Mouse (Mus musculus) cerebellum, adult 18-20 months (tissue): ENCODE results near the gene Zfp961.
"Not testable (repeated sequence)": the region's sequence is repeated elsewhere in the genome, so short reads cannot be mapped to it uniquely, and the experiment has no call there.

Experiments used
- DNase-seq, 2 experiments: peaks; one replicate each; pipeline ENCODE4 v3.0.0; 2021

Gene Zfp961

DNA sequence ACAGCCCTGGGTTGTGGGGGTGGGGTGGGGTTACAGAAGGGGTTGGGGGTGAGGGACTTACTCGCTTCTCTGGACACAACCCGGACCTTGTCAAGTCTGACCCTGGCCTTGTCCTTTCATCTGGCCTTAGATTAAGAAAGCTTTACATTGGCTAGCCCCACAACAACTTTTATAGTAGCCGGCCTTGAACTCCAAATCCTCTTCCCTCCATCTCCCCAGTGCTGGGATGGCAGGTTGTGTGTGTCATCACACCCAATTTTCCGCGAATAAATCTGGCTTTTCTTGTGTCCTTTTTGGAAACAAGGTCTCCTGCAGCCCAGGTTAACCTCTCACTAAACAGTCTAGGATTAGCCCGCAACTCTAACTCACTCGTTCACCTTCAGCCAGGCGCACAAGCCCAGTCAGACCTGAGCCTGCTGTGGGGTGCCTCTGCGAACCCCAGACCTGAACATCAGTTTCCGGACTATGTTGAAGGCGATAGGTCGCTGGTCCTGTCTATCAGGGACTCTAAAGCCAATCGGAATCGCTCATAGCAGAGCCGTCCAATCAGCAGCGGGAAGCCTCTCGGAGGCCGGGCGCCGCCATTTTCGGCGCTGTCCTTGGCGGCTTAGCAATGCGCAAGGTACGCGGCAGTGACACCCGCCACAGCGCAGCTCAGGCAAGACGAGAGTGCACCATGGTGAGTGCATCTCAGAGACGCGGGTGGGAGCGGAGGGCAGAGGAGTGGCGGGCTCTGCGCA is at the start of gene Zfp961:
Gene Zfp961, plus strand, starts transcription at position 557 of the 740 bp plus-strand sequence.
- DNase-seq = peak; percentile 98 to 99

DNA sequence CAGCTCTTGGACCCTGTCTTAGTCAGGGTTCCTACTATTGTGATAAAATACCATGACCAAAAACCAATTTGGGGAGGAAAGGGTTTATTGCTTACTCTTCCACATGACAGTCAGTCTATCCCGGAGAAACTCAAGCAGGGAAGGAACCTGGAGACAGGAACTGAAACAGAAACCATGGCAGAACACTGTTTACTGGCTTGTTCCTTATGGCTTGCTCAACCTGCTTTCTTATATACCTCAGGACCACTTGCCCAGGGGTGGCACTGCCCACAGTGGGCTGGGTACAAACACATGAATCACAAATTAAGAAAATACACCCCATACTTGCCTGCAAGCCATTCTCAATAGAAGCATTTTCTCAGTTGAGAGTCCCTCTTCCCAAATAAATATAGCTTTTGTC is 47.8 kb upstream of the Zfp961 start:
- not testable (repeated sequence) for DNase-seq

DNA sequence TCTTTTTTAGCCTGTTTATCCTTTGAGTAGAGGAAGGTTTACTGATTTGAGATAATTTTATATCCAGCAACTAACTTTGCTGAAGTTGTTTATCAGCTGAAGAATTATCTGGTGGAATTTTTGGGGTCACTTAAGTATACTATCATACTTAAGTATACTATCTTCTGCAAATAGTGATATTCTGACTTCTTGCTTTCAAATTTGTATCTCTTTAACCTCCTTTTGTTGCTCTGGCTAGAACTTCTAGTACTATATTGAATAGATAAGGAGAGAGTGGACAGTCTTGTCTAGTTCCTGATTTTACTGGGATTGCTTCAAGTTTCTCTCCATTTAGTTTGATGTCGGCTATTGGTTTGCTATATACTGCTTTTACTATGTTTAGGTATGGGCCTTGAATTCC is 44.0 kb upstream of the Zfp961 start:
- DNase-seq = no peak

DNA sequence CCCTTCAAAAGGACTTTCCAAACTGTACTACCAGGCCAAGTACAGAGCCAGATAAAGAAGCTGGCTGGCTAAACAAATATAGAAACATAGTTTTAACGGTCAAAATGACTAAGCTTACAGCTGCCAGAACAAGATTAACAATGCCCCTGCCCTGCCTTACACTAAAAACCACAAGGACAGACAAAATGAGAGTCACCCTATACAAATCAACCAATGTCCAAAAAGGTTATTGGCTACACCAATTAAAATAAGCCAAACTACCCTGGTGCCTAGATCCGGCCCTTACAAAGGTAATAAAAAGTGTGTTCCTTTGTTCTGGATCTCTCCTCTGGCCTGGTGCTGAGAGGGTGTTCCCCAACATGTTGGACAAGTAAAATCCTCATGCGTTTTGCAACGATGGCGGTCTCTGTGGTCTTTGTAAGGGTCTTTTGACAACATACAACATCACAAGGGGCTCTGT is 43.0 kb upstream of the Zfp961 start:
- DNase-seq = no peak

DNA sequence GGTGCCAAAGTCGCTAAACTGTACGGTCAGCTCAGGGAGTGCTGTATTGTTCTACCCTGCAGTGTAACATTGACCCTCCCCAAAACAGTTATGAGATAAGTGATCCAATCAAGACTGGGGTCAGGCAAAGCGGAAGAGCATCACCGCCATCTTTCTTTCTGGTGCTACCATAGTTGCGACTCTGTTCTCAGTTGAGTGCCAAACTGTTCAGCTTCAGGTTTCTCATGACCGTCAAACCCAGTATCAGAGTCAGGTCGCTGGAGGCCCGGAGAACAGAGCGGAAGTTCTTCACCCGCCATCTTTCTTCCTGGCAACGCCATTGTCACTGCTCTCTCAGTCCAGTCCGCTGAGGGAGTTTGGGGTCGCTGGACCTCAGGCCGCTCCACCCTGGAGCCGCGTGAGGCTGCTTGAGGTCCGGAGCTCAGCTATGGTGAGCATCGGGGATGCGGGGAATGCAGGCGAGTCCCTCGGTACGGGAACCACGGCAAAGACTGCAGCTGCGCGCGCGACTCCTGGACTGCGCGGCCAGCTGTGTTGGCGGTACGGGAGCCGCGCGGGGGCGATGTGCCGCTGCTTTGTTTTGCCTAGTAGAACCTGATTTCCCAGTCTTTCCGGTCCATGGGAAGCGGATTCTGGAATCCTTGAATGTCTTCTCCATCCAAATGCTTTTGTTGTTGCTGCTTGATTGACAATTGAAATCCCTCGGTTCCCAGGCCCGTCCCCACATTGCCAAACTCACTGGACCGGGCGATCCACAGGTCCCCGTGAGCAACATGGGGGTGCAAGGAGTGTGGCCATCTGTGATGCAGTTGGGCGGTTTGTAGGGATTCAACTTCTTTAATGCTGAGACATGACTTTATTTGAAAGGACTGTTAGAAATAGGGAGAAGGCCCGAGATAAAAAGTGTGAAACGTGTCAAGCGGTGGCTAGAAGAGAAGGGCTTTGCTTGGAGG is 42.3 kb upstream of the Zfp961 start, which contains the start of the genes Zfp882 and Zfp617:
Gene Zfp882, plus strand, starts transcription at position 300 of the 953 bp plus-strand sequence.
Gene Zfp617, plus strand, starts transcription at position 327 of the 953 bp plus-strand sequence.
- DNase-seq = peak; percentile 90 to 91

DNA sequence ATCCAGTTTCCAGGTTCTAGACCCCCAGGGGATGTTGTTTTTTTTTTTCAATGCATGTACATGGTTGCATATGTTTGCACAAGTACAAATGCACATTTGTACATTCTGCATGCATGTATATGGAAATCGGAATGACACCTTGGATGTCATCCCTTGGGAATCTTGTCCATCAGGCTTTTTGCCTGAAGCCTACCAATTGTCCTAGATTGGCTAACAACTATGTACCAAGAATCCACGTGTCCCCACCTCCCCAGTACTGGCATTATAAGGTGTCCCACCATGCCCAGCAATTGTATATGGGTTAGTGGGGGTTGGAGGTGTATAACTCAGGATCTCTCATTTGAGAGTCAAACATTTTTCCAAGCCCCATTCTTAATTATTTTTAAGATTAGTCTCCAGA is 38.6 kb upstream of the Zfp961 start:
- DNase-seq = no peak

DNA sequence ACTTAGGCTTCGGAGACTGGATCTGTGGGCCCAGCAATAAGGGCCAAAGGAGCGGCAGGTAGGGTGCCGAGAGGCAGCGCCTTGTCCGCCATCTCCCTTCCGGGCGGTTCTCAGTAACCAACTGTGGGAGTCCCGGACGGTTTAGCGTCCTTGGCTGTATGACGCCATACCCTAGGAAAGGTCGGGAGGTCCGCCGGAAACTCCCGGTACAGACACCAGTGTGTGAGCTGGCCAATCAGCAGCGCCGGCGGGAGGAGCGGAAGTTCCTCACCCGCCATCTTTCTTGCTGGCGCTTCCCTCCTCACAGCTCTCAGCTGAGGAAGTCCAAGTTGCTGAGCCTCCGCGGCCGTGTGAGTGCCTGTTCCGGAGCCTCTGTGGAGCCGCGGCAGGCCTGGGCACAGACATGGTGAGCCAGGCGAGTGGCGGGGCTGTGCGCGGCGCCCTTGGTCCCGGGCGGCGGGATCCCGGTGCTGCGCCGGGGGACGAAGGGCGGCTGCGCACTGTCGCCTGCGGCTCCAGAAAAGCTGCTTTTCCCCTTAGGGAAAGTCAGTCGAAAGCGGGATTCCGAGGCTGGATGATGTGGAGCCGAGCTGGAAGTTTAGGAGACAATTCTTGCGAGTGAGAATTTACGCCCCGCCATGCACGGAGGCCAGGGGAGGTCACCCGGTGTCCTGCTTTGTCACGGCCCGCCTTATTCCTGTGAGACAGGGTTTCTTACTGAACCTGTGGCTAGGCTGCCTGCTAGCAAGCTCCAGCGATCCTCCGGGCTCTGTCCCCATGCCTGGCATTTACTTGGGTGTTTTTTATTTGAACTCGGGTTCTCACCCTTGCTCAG is 28.1 kb upstream of the Zfp961 start:
- peak; percentile 93 to 98 for DNase-seq

DNA sequence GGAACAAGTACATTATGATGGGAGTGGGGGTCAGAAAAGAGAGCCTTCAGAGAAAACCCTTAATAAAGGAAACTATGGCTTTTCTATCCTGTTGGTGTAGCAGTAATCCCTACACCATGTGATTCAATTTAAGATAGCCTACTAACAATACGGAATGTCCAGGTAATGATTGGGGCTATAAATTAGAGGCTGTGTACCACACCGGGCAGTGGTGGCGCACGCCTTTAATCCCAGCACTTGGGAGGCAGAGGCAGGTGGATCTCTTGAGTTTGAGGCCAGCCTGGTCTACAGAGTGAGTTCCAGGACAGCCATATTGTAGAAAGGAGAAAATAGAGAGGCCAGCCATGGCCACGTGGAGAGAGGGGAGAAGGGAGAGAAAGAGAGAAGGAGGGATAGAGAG is 25.0 kb upstream of the Zfp961 start:
- DNase-seq = no peak

DNA sequence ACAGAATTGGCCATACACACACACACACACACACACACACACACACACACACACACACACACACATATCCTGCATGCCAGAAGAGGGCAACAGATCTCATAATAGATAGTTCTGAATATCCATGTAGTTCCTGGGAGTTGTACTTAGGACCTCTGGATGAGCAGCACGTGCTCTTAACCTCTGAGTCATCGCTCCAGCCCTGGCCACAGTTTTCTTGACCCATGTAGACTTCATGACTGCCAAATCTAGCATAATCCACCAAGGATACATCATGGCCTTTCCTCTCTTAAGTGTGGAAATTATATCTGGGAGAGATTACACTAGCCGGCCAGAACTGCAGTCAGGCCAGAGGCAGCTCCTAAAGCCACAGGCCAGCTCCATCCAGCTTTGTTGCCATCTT is 24.3 kb upstream of the Zfp961 start:
- DNase-seq = no peak

DNA sequence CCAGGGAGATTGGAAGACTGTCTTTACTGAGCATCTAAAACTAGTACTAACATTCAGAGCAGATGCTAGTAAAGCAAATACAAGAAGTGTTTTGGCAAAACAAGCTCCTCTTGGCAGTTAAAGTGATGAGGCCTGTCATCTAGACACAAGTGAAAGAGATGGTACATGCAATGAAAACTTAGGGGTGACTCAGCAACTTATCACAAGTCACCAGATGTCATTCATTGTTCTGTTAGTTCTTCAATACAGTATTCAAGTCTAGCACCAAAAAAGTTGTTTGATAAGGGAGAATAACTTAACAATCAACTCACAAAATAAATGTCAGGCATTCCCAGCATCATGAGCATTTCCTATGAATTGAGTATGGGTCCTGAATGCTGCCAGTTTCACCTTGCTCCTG is 23.1 kb upstream of the Zfp961 start:
- no peak for DNase-seq

DNA sequence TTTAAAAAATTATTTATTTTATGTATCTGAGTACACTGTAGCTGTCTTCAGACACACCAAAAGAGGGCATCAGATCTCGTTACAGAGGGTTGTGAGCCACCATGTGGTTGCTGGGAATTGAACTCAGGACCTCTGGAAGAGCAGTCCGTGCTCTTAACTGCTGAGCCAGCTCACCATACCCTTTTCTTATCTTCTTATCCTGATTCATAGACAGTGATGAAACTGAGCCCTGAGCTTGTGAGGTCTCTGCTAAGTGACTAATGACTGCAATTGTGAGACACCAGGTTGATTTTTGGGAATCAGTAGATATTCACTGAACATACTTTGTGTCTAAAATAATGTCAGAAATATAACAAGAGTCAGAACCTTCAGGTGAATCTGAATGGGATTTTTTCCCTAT is 12.8 kb upstream of the Zfp961 start:
- not testable (repeated sequence) for DNase-seq

DNA sequence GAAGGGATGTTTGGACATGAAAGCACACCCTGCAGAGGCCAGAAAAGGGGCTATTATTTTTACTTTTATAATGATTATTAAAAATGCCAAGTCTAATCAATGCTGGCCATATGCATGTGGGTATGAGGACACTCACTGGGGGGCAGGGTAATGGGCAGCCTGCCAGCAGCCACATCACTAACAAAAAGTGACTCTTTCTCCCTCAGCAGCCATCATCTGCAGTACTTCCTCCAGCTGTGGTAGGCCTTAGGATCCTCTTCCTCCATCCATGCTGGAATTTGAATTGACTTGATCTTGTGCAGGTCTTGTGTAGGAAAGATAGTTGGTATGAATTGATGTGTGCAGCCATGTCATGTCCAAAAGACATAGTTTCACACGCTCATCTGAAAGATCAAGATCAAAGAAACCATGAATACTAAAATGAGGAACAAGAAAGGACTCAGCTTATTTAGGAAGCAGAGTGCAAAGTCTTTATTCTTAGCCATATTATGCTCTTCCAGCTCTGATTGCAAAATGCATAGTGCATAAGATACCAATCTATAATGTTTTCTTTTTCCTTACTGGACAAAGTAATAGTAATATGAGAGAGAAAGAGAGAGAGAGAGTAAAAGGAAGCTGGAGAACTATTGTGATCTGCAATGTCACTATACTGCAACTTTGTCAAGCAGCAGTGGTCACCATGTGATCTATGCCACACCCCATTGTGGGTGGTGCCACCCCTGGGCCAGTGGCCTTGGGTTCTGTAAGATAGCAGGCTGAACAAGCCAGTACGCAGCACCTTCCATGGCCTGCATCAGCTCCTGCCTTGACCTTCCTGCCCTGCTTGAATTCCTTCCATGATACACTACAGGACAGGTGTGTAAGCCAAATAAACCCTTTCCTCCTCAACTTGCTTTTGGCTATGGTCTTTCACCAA is 10.3 kb upstream of the Zfp961 start:
- DNase-seq = no peak

DNA sequence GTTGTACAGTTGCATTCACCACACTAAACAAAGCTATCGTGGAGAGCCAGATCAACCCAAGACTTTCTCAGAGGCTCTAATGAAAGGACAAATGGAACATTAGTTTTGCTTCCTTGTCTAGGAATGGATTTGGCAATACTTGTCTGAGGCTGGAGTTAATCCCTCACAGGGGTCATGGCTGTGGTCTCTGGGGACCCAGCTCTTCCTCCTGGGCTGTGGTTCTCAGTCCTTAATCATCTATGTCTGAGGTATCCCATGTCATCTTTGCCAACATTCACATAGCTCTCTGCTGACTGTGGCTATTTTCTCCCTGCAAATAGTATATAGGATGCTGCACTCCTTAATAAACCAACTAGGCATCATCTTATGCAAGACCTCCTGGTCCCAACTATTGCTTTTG is 9.1 kb upstream of the Zfp961 start:
- no peak for DNase-seq

DNA sequence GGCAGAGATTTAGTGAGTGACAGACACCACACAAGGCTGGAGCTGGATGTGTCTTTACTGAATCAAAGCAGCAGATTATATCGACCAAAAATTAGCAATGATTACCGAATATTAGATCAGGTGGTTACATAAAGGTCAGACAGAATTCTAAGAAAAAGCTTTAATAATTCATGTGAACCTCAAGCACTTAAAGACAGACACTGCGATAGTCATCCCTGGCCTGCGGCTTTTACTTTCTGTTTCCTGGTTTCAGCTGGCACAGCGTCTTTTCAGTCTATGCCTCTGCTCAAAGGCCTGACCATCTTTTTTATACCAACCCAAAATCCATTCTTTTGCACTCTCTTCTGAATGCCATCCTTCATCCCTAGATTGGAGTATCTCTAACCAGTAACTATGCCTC is 2.2 kb upstream of the Zfp961 start:
- DNase-seq = no peak

DNA sequence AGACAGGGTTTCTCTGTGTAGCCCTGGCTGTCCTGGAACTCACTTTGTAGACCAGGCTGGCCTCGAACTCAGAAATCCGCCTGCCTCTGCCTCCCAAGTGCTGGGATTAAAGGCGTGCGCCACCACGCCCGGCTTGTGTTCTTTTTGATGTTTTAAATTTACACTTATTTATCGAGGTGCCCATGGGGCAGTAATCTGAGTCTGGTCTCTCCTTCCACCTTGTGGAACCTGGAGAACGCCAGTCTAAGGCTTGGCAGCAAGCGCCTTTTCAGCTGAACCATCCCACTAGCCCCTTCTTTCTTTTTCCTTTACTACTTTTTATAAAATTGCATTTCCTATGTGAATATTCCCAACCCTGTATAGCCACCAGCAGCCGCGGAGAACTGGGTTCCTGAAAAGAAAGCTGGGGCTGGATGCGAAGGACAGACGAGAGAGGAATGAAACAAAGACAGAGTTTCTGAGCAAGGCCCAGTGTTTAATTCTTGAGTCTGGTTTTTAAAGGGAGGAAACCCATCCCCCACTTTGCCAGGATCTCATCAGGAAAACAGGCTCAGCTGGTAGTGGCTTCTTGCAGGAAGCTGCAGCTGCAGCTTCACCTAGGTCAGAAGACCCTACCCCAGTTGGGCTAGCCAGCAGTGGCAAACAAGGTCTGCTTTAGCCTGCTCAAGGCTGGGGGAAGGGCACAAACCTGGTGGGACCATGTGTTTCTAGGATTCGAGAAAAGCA is 761 bp downstream of the Zfp961 start:
- peak; percentile 7 to 25 for DNase-seq

DNA sequence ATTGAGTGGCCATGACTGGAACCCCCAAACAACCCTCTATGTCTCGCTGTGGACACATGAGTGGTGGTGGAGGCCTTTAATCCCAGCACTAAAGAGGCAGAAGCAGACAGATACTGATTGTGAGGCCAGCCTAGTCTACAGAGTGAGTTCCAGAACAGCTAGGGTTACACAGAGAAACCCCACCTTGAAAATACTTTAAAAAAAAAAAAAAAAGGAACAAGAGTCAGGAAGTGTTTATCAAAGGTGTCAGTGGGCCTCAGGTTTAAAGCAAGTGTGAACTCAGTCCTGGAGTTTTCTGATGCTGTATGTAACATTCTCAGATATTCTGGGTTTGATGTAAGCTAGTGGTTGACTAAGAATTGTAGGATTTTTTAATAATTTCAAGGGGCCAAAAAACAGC is 1.7 kb downstream of the Zfp961 start:
- DNase-seq = no peak

DNA sequence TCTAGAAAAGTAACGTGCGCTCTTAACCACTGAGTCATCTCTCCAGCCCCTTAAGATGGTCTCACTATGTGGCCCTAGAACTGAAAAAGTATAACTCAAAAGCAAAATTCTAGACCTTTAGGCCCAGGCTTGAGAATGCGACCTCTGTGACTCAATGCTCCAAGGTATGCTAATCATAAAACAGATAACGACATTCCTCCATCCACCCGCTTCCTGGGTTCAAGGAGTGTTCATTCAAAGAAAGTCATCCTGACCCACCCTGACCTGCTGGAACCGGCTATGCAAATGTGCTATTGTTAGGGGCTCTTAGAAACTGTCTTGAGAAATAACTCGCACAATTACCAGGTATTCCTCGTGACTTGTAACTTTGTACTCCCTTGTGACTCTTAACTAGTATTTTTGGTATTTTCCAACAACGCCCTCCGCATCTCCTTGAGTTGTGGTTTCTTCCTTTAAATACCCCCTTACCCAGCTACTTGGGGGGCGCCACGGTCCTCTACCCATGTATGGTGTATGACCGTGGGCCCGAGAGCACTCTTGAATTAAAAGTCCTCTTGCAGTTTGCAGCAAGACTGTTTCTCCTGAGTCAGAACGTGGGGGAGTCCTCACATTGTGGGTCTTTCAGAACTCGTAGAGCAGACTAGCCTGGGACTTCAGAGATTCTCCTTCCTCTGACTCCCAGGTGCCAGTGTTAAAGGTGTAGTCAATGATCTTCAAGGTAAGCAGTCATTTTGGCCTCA is 2.3 kb downstream of the Zfp961 start:
- not testable (repeated sequence) for DNase-seq

DNA sequence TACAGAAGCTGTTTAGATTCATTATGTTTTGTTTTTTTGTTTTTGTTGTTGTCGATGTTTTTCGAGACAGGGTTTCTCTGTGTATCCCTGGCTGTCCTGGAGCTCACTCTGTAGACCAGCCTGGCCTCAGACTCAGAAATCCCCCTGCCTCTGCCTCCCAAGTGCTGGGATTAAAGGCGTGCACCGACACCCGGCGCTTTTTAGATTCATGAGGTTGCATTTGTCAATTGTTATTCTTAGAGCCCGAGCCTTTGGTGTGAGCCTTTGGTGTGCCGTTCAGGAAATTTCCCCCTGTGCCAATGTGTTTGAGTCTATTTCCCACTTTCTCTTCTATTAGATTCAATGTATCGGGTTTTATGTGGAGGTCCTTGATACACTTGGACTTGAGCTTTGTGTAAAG is 3.8 kb downstream of the Zfp961 start:
- no peak for DNase-seq

DNA sequence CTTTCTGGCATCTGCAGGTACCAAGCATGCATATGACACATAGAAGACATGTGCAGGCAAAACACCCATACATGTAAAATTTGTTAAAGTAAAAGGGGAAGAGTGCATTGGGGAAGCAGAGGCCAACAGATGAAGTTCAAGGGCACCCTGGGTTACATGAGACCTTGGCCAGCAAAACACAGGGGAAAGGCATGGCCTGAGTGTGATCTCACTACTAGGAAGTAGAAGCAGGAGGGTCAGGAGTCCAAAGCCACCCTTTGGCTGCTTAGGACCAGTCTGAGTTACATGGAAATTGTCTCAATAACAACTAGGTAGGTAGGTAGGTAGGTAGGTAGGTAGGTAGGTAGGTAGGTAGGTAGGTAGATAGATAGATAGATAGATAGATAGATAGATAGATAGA is 9.6 kb downstream of the Zfp961 start:
- no peak for DNase-seq

DNA sequence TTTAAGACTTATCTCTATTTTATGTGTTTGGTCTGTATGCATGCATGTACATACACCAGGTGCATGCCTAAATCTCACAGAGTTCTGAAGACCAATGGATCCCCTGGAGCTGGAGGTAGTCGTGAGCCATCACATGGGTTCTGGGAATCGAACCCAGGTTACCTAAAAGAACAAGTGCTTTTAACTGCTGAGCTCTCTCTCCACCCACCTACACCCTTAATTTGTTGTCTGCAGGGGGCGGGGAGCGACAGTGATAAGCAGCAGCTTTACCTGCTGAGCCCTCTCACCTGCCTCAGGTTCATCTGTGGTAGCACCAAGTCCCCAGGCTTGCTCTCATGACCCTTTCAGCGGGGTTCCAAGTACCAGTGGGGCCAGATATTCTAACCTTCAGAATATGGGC is 11.0 kb downstream of the Zfp961 start:
- no peak for DNase-seq
